Mouse (Mus musculus): ENCODE measurements around the gene Rxylt1.

Rxylt1 gene

GRCm38 (mm10) chr10:122040372-122040771 lies 56.8 kb downstream of the Rxylt1 start:
- DNase-seq, result no peak

- DNase-seq, result no peak
These were observed 57.6 kb downstream of the Rxylt1 start for GRCm38 (mm10) chr10:122039566-122039965.

- DNase-seq, result peak; percentile 45
These were observed 58.6 kb downstream of the Rxylt1 start for GRCm38 (mm10) chr10:122038554-122038953.

GRCm38 (mm10) chr10:122033271-122033670 lies 63.9 kb downstream of the Rxylt1 start:
- no peak for DNase-seq

- no peak for DNase-seq
These were observed 66.8 kb downstream of the Rxylt1 start for GRCm38 (mm10) chr10:122030420-122030819.

GRCm38 (mm10) chr10:122029738-122030137 lies 67.4 kb downstream of the Rxylt1 start:
- peak; percentile 30 for DNase-seq

All from kidney, postnatal 14 days (tissue).